ENCODE assay signal across 15 mouse cellular contexts in the genomic region with DNA sequence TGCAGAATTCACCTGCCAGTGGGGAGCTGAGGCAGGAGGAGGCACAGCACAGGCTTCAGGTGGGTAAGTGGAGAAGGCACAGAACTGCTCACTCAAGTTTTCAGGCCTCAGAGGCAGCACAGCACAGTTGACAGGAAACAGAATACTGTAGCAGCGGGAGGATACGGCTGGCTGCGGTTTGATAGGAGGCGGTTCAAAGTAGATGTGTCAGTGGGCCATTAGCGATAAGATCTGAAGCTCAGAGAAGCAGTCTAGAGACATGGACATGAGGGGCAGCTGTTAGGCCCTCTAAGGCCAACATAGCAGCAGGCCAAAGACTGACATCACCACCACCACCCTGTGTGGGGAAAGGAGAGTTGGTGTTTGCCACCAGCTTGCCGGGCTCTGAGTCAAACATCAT. TPM values are rescaled to one million over a fixed set of nuclear protein-coding genes. Genes with fewer than 3 reads are reported as not detected.
DNase-seq lines count a peak whose midpoint lies in the region; ATAC-seq and TF ChIP-seq lines count a peak whose summit lies in the region.
"Had no signal": no experiment of that assay in that cellular context is flagged by ENCODE, and none has a peak within 500 bp of the region (broad histone marks: within the 10 kb centered on the region; RNA-seq: fewer than 3 reads in every experiment).

No protein-coding gene starts in this region.

- no peak for DNase-seq in testis, postnatal 10 days (ENCODE audit: low spot score)
- DNase-seq in induced T-regulatory cell, adult 2 months (ENCODE audit: low read depth) = peak; percentile 78
- DNase-seq in layer of hippocampus, adult 8-10 months (ENCODE audit: low spot score in 2 of 2) = no peak
- no peak for DNase-seq in lung, postnatal 36 days
- DNase-seq in layer of hippocampus, postnatal 36 days = no peak
- no peak for DNase-seq in cerebellum, postnatal 14 days
- DNase-seq: B cell, adult 2 months; cerebellum, postnatal 25 days; heart, adult 2 months; heart, postnatal 36 days; kidney, postnatal 4 days had no signal

- peaks cover 2% of the 10 kb centered on the region; the same call in 1 of the 2 replicates for H3K36me3 ChIP-seq in testis, adult 2 months (ENCODE audit: control insufficient read depth, insufficient read depth, low read length)

- no peak overlapping the region for H3K27ac ChIP-seq in testis, adult 2 months (ENCODE audit: control insufficient read depth, insufficient read depth, low read depth, low read length)
- H3K27ac ChIP-seq: embryonic facial prominence, embryonic 12.5 days; heart, adult 2 months had no signal

- peak overlapping the region; percentile 49 for H3K4me3 ChIP-seq in testis, adult 2 months (ENCODE audit: control insufficient read depth, low read depth, low read length)
- H3K4me3 ChIP-seq: embryonic facial prominence, embryonic 12.5 days; heart, adult 2 months had no signal

- peak; percentile 76 for ATAC-seq in megakaryocyte progenitor cell, adult 5-6 weeks (replicated peaks; ENCODE audit: poor library complexity)
- ATAC-seq: intestine, postnatal 0 days had no signal

- H3K27me3 ChIP-seq in testis, adult 2 months (ENCODE audit: control insufficient read depth, insufficient read depth, low read length) = no peaks in the 10 kb centered on the region
- H3K27me3 ChIP-seq: embryonic facial prominence, embryonic 12.5 days had no signal

- no peak for TF ChIP-seq POLR2A in testis, adult 2 months (IDR thresholded peaks at IDR 0.05; ENCODE audit: control insufficient read depth, low read depth, low read length)

- TF ChIP-seq CTCF in testis, adult 2 months (IDR thresholded peaks at IDR 0.05; ENCODE audit: control insufficient read depth, insufficient read depth, insufficient replicate concordance, low read depth, low read length) = no peak

- H3K4me1 ChIP-seq in testis, adult 2 months (ENCODE audit: control insufficient read depth, insufficient read depth, low read length) = no peaks in the 10 kb centered on the region
- H3K4me1 ChIP-seq: embryonic facial prominence, embryonic 12.5 days had no signal

RNA-seq across cellular contexts. Expression of gene Polr1a, which starts 53.9 kb away (rescaled TPM):
- polyA plus RNA-seq in testis, adult 2 months (2012; rRNA removed) = 15.0 and 15.9 TPM in 2 replicates
- total RNA-seq in megakaryocyte progenitor cell, adult 5-6 weeks (2015) = 35.4 and 39.2 TPM in 2 replicates
- 75.9 and 99.9 TPM in 2 replicates for total RNA-seq in megakaryocyte progenitor cell, adult 5-6 weeks (2017)
- total RNA-seq in layer of hippocampus, adult 8-10 months (2022) = 10 to 100 TPM; 31.5 to 41.4 (median 35.3) TPM
- 10 to 100 TPM; 31.0 to 33.2 TPM for total RNA-seq in layer of hippocampus, postnatal 36 days (2021)

RNA-seq across cellular contexts. Expression of gene Ptcd3, which starts 54.2 kb away (rescaled TPM):
- 14.3 and 17.5 TPM in 2 replicates for polyA plus RNA-seq in testis, adult 2 months (2012; rRNA removed)
- 139 and 162 TPM in 2 replicates for total RNA-seq in megakaryocyte progenitor cell, adult 5-6 weeks (2015)
- total RNA-seq in megakaryocyte progenitor cell, adult 5-6 weeks (2017) = 139 and 203 TPM in 2 replicates
- 10 to 100 TPM; 68.3 to 81.5 (median 73.6) TPM for total RNA-seq in layer of hippocampus, adult 8-10 months (2022)
- total RNA-seq in layer of hippocampus, postnatal 36 days (2021) = 10 to 100 TPM; 68.3 to 73.7 TPM
